Mouse (Mus musculus): ENCODE data around the gene Ptk7. TPM values are rescaled to one million over a fixed set of nuclear protein-coding genes. Genes with fewer than 3 reads are reported as not detected.

Ptk7 gene
- polyA plus RNA-seq (2015; fragmentation: Nextera tagmentation; extraction: Ambion mirVana): 20.2 and 28.0 TPM in 2 replicates

DNA sequence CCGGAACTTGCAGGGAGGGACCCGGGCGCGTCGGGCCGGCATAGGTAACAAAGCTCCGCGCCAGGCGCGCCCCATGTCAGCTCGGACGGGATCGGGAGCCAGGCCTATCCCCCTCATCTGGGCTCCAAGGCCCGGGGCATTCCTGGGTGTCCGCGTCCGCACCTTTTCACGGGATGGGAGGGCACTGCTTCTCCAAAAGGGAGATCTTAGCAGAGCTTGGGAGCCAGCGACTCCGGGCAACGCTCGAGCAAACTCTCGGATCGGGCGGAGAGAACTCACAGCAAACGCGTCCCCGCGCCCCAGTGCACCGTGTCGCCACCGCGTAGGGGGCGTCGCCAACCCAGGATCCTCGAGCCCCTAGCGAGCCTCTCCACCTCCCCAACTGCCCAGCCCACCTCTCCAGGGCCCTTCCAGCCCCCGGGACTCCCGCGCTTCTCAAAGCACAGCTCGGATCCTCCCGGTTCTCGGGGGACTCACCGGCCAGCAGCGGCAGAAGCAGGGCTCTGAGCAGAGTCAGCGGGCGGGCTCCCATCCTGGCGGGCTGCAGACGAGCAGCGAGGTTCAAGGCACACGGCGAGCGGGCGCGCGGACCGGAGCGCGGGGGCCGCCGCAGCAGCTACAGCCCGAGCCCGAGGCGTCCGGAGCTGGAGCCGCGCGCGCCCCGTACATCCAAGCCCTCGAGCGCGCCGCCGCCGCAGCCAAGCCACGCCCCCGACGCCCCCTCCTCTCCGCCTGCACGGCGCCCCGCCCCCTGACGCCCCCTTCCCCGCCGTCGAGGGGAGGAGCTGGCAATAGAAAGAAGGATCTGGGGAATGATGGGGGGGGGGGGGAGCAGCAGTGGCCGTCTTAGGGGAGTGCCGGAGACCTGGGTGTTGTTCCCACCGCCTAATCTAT, at the start of gene Ptk7:
Gene Ptk7, minus strand, starts transcription at position 714 of the 894 bp plus-strand sequence.

DNA sequence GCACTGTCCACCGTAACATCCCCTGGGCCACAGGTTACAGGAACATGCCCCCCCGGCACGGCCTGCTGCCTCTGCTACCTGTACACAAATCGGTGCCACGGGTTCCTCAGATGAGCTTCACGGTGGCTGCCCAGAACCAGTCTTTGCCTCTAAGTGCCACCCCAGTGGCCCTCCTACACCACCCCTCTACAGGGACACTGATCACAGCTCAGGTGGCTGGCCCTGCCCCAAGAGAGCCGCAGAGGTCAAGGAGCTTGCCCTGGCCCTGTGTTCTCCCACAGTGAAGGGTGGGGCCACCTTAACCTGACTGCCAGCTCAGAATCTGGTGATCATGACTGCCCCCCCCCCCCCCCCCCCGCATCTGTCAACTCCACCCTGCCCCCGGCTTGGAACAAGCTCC, 49.1 kb upstream of the Ptk7 start, which contains the start of gene Mea1:
Gene Mea1, plus strand, starts transcription at position 378 of the 400 bp plus-strand sequence.

DNA sequence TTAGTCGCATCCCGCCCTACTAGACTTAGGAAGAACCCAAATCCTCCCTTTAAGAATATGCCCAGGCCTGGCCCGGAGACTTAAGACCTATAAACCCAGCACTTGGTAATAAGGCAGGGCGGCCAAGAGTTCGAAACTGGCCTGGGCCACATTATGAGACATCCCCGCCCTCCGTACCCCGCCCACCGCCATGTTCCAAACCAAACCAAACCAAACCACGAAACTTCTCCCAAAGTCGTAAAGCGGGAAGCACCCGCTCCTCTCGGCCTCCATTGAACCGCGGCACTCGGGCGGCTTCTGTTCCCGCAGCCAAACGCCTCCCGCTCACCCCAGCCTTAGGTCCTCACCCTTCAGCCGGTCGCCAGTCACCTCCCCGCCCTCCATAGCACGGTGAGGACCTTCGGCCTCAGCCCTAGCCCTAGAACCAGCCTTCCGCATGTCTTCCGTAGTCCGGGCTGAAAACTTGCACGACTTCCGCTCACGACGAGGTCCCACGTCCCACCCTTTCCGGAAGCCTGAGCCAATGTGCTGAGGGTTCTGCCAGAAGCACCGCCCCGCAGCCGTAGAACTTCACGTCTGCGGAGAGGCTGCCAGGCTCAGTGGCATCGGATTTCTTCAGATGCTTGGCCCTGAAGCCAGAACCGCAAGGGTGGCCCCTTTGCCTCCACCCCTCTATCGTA, 44.7 kb upstream of the Ptk7 start, which contains the start of gene Rrp36:
Gene Rrp36, minus strand, starts transcription at position 503 of the 680 bp plus-strand sequence.

DNA sequence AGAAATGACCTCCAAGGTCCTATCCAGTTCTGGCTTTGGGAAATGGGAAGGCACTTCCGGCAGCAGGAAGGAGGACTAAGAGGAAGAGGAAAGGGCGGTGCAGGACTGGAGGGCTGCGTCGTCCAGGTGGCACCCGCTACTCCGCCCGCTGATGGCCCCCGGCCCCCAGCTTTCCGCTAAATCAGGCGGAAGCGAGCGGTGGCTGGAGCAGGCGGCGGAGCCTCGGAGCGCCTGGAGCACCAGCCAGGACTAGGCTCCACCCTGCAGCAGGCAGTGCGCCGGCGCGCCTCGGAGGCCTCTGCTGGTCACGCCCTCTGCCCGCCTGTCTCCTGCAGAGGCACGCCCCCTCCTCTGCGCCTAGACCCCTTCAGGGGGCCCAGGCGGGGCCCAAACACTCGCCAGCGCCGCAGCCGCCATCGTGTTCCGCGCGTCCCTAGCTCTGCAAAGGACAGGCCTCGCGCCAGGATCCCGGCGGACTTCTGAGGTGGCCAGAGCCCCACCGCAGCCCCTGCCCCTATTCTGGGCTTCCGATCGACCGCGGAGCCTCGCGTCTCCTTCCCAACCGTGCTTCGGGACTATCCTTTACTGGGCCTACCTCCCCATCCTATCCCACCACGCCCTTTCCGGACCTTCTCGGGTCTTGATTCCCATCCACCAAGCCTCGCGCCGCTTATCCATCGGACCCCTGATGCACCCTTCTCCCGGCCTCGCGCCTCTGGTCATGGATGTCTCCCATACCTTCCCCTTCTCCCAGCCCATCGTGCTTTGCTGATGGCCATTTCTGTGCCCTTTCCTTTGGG, 21.1 kb upstream of the Ptk7 start, which contains the start of gene Cul7:
Gene Cul7, plus strand, starts transcription at position 106 of the 800 bp plus-strand sequence.

DNA sequence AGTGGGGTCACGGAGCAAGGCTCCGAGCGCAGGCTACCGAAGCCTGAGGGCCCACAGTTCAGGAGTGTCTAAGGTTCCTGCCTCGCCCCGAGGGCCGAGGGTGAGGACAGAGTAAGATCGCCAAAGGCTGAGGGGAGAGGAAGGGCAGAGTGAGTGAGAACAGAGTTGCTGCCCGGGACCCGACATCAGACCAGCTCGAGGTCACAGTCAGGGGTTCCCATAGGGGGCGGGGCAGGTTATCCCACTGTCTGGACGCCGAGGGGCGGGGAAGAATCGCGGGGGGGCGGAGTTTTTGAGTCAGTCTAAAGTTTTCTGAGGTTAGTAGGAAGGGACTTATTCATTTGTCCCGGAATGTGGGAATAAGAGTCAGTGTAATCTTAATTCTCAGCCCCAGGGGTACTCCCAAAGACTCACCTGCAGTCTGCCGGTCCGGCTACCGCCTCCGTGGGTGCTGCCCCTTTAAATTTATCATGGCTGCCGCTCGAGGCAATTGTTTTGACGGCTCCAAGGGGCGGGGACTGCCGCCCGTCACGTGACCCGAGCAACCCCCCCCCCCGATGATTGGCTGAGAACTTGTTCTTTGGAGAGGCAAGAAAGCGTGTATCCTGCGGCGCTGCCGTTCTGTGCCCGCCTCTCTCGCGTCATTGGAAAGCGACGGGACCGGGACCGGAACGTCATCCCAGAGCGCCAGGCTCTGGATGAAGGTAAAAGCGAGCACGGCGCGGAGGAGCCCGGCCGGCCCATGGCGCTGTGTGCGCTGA, 16.4 kb upstream of the Ptk7 start, which contains the start of the genes Klc4 and Mrpl2:
Gene Klc4, minus strand, starts transcription at position 462 of the 761 bp plus-strand sequence.
Gene Mrpl2, plus strand, starts transcription at position 669 of the 761 bp plus-strand sequence.

DNA sequence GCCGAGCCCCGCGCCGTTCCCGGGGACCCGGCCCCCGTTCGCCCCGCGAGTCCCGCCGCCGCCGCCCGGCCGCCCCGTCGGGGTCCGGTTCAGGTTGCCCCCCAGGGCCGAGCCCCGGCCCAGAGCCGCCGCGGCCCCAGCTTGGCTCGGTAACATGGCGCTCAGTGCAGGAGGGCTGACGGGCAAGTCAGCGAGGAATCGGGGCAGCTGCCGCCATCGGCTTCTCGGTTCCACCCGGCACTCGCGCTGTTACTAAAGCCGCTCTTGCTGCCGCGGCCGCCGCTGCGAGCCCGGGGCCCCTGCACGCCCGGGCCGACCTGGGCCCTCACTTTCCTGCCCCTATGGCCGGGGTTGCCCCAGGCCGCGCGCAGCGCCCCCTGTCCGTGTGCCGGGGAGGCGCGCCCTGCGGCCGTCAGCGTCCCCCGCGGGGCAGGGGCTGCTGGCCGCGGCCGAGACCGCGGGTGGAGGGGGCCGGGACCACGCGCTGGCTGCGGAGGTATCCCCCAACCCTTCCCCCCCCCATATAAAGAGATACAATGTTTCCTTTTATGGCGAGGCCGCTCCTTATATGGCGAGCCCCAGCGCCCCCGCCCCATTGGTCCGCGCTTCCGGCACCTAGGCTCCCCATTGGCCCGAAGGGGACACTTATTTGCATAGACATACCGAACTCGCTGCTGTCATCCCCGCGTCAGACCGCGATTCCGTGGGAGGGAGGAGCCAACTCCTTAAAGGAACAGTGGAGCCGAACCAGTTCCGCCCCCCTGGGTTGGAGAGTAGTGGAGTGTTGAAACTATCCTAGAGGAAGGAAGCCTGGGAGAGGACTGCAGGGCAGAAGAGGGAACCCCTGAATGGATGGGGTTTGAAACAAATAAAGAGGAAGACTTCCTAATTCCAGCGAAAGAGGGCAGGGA, 73.4 kb downstream of the Ptk7 start, which contains the start of gene Srf:
Gene Srf, minus strand, starts transcription at position 503 of the 911 bp plus-strand sequence.

DNA sequence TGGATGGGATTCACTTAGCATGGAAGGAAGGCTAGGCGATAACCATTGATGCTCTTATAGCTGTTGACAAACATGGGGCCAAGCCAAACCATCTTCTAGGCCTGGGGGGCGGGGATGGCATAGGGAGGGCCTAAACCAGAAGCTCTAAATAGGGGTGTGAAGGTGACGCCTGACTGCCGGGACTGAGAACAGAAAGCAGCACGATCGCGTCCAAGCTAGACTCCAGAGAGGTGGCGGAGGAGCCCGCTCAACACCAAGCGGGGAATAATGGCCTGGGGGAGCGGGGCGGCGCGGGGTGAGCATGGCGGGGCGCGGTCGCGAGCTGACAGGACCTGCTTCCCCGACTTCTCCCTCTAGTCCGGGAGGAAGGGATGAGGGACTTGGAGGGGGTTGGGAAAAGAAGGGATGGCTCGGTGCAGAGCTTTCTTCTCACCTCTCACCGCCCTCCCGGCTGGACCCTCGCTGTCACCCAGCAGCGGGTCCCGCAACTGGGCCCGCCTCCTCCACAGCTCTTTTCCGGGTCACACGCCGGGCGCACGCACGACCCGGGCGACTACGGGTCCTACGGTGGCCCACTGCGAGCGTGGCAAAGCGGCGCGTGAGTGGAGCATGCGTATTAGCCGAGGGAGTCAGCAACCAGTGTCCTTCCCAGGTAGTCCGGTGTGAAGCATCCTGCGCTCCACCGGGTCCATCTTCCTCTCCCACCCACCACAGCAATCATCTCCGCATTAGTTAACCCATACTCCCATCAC, 83.3 kb downstream of the Ptk7 start, which contains the start of gene Cul9:
Gene Cul9, minus strand, starts transcription at position 576 of the 752 bp plus-strand sequence.

Other genes with a start within 250 kb of the Ptk7 start
- gene Zfp318, start 245.8 kb downstream of the Ptk7 start, polyA plus RNA-seq (2015; fragmentation: Nextera tagmentation; extraction: Ambion mirVana): 2.9 and 3.3 TPM in 2 replicates
- 0.33 TPM in 1 of 2 replicates, not detected in the other for gene Crip3, start 200.6 kb downstream of the Ptk7 start, polyA plus RNA-seq (2015; fragmentation: Nextera tagmentation; extraction: Ambion mirVana)
- gene Slc22a7, start 191.0 kb downstream of the Ptk7 start, polyA plus RNA-seq (2015; fragmentation: Nextera tagmentation; extraction: Ambion mirVana): not detected in 2 replicates
- gene Ttbk1, start 141.8 kb downstream of the Ptk7 start, polyA plus RNA-seq (2015; fragmentation: Nextera tagmentation; extraction: Ambion mirVana): not detected in 2 replicates
- 27.4 and 31.3 TPM in 2 replicates for gene Dnph1, start 132.8 kb downstream of the Ptk7 start, polyA plus RNA-seq (2015; fragmentation: Nextera tagmentation; extraction: Ambion mirVana)
- 1.4 and 1.5 TPM in 2 replicates for gene Cul9, start 83.1 kb downstream of the Ptk7 start, polyA plus RNA-seq (2015; fragmentation: Nextera tagmentation; extraction: Ambion mirVana)
- gene Srf, start 73.3 kb downstream of the Ptk7 start, polyA plus RNA-seq (2015; fragmentation: Nextera tagmentation; extraction: Ambion mirVana): 5.2 and 5.5 TPM in 2 replicates
- gene Klc4, start 16.5 kb upstream of the Ptk7 start, polyA plus RNA-seq (2015; fragmentation: Nextera tagmentation; extraction: Ambion mirVana): 8.1 and 12.2 TPM in 2 replicates
- 96.7 and 107 TPM in 2 replicates for gene Mrpl2, start 16.7 kb upstream of the Ptk7 start, polyA plus RNA-seq (2015; fragmentation: Nextera tagmentation; extraction: Ambion mirVana)
- gene Cul7, start 20.8 kb upstream of the Ptk7 start, polyA plus RNA-seq (2015; fragmentation: Nextera tagmentation; extraction: Ambion mirVana): 11.8 and 15.2 TPM in 2 replicates
- 31.8 and 34.5 TPM in 2 replicates for gene Rrp36, start 44.8 kb upstream of the Ptk7 start, polyA plus RNA-seq (2015; fragmentation: Nextera tagmentation; extraction: Ambion mirVana)
- 58.9 and 66.0 TPM in 2 replicates for gene Mea1, start 49.3 kb upstream of the Ptk7 start, polyA plus RNA-seq (2015; fragmentation: Nextera tagmentation; extraction: Ambion mirVana)
- 74.7 and 78.1 TPM in 2 replicates for gene Klhdc3, start 51.4 kb upstream of the Ptk7 start, polyA plus RNA-seq (2015; fragmentation: Nextera tagmentation; extraction: Ambion mirVana)
- gene Ppp2r5d, start 75.6 kb upstream of the Ptk7 start, polyA plus RNA-seq (2015; fragmentation: Nextera tagmentation; extraction: Ambion mirVana): 18.3 and 24.4 TPM in 2 replicates
- 9.2 and 11.7 TPM in 2 replicates for gene Pex6, start 82.0 kb upstream of the Ptk7 start, polyA plus RNA-seq (2015; fragmentation: Nextera tagmentation; extraction: Ambion mirVana)
- 0.81 and 1.1 TPM in 2 replicates for gene Gnmt, start 99.7 kb upstream of the Ptk7 start, polyA plus RNA-seq (2015; fragmentation: Nextera tagmentation; extraction: Ambion mirVana)
- gene Cnpy3, start 122.7 kb upstream of the Ptk7 start, polyA plus RNA-seq (2015; fragmentation: Nextera tagmentation; extraction: Ambion mirVana): 29.3 and 37.1 TPM in 2 replicates
- gene Ptcra, start 134.2 kb upstream of the Ptk7 start, polyA plus RNA-seq (2015; fragmentation: Nextera tagmentation; extraction: Ambion mirVana): 0.10 and 0.30 TPM in 2 replicates
- gene 2310039H08Rik, start 143.1 kb upstream of the Ptk7 start, polyA plus RNA-seq (2015; fragmentation: Nextera tagmentation; extraction: Ambion mirVana): 63.8 and 67.7 TPM in 2 replicates
- 83.3 and 83.9 TPM in 2 replicates for gene Rpl7l1, start 153.2 kb upstream of the Ptk7 start, polyA plus RNA-seq (2015; fragmentation: Nextera tagmentation; extraction: Ambion mirVana)
- 3.3 and 3.9 TPM in 2 replicates for gene Bicral, start 229.0 kb upstream of the Ptk7 start, polyA plus RNA-seq (2015; fragmentation: Nextera tagmentation; extraction: Ambion mirVana)

All from spleen, postnatal 0 days (tissue).